In the genomic region with DNA sequence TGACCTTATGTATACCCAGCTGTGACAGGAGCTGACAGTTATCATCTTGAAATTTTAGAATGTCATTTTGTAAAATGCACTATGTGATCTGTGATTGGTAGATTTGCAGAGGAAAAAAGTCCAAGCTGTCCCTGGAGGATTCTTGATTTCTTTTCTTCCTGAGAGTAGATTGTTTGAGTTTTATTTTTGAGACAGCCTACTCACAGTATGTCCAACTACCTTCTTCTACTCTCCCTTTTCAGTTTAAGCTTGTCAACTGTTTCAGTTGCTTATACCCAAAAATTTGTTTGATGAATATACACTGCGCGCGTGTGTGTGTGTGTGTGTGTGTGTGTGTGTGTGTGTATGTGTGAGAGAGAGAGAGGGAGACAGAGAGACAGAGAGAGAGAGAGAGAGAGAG, we compare ENCODE assay signal across 22 mouse cellular contexts.
"Had no signal": no experiment of that assay in that cellular context is flagged by ENCODE, and none has a peak within 500 bp of the region (broad histone marks: within the 10 kb centered on the region; RNA-seq: fewer than 3 reads in every experiment).

No protein-coding gene starts in this region.

- DNase-seq: heart, postnatal 10 days; heart, postnatal 14 days; heart, postnatal 36 days; heart, postnatal 4 days; kidney, adult 11 months; kidney, adult 18-20 months; kidney, adult 2 months; kidney, adult 8-10 months; kidney, adult 9 months; kidney, postnatal 10 days; kidney, postnatal 14 days; kidney, postnatal 25 days; kidney, postnatal 36 days; kidney, postnatal 4 days; layer of hippocampus, adult 9-11 months; layer of hippocampus, postnatal 36 days had no signal

- ATAC-seq: hindbrain, embryonic 16.5 days; hindbrain, postnatal 0 days; inflammation-experienced regulatory T-cells, adult 6 months; intestine, embryonic 15.5 days; intestine, embryonic 16.5 days; intestine, postnatal 0 days had no signal
